Mouse (Mus musculus): ENCODE measurements at regions not wholly inside any gene's neighbourhood (a gene's known extent, or its start where the extent isn't known, plus 50 kb on each side); places are given as distances from the start of the nearest gene placed in this dataset.

GRCm38 (mm10) chr3:50761766-50762165 is 318.4 kb upstream of the Slc7a11 start:
- TF ChIP-seq CTCF (IDR thresholded peaks at IDR 0.05; ENCODE audit: low read depth): no peak
- TF ChIP-seq EP300 (IDR thresholded peaks at IDR 0.05; ENCODE audit: low read depth): no peak
- no peak for ATAC-seq
- Histone ChIP-seq H3K4me1 (ENCODE audit: insufficient read depth) (no peaks in the 10 kb centered on the region), H3K36me3 (replicated peaks; ENCODE audit: insufficient read depth, low read length) (no peaks in the 10 kb centered on the region), H3K27ac (ENCODE audit: low read depth) (no peak overlapping the region), H3K9ac (replicated peaks) (no peak overlapping the region), H3K27me3 (ENCODE audit: insufficient read depth, low read length) (no peaks in the 10 kb centered on the region), H3K9me3 (ENCODE audit: low read length) (no peaks in the 10 kb centered on the region), H3K4me3 (ENCODE audit: low read depth, low read length) (no peak overlapping the region), H3K4me2 (ENCODE audit: low read depth, low read length) (no peak overlapping the region)
- no peak for DNase-seq
- 0% methylated on average over 1 of the region's 1 CpGs for WGBS (ENCODE audit: insufficient replicate concordance)

- no peaks in the 10 kb centered on the region for H3K27me3 ChIP-seq (ENCODE audit: insufficient read depth, low read length)
Measured at GRCm38 (mm10) chr3:50758106-50758505, 314.7 kb upstream of the Slc7a11 start.

GRCm38 (mm10) chr3:50737173-50737572 is 293.8 kb upstream of the Slc7a11 start:
- TF ChIP-seq CTCF (IDR thresholded peaks at IDR 0.05; ENCODE audit: low read depth): no peak
- TF ChIP-seq EP300 (IDR thresholded peaks at IDR 0.05; ENCODE audit: low read depth): no peak
- no peak overlapping the region for H3K9ac ChIP-seq (replicated peaks)
- H3K27ac ChIP-seq (ENCODE audit: low read depth): no peak overlapping the region
- 36% methylated on average over 1 of the region's 1 CpGs for WGBS (ENCODE audit: insufficient replicate concordance)
- no peak overlapping the region for H3K4me3 ChIP-seq (ENCODE audit: low read depth, low read length)
- DNase-seq (no peak), ATAC-seq (no peak)
- no peaks in the 10 kb centered on the region for H3K27me3 ChIP-seq (ENCODE audit: insufficient read depth, low read length)
- H3K4me1 ChIP-seq (ENCODE audit: insufficient read depth): no peaks in the 10 kb centered on the region
- H3K9me3 ChIP-seq (ENCODE audit: low read length): no peaks in the 10 kb centered on the region
- H3K36me3 ChIP-seq (replicated peaks; ENCODE audit: insufficient read depth, low read length): no peaks in the 10 kb centered on the region
- no peak overlapping the region for H3K4me2 ChIP-seq (ENCODE audit: low read depth, low read length)

More at GRCm38 (mm10) chr3:50758106-50758505, 314.7 kb upstream of the Slc7a11 start:
- ATAC-seq: no peak
- no peak for TF ChIP-seq CTCF (IDR thresholded peaks at IDR 0.05; ENCODE audit: low read depth)
- Histone ChIP-seq H3K36me3 (replicated peaks; ENCODE audit: insufficient read depth, low read length) (no peaks in the 10 kb centered on the region), H3K27ac (ENCODE audit: low read depth) (no peak overlapping the region), H3K4me1 (ENCODE audit: insufficient read depth) (no peaks in the 10 kb centered on the region), H3K4me3 (ENCODE audit: low read depth, low read length) (no peak overlapping the region), H3K4me2 (ENCODE audit: low read depth, low read length) (no peak overlapping the region), H3K9ac (replicated peaks) (no peak overlapping the region), H3K9me3 (ENCODE audit: low read length) (no peaks in the 10 kb centered on the region)
- DNase-seq: no peak
- WGBS (ENCODE audit: insufficient replicate concordance): 58% methylated on average over 1 of the region's 1 CpGs

GRCm38 (mm10) chr3:50719035-50719434 is 275.6 kb upstream of the Slc7a11 start:
- Histone ChIP-seq H3K27me3 (ENCODE audit: insufficient read depth, low read length) (no peaks in the 10 kb centered on the region), H3K4me3 (ENCODE audit: low read depth, low read length) (no peak overlapping the region), H3K9ac (replicated peaks) (no peak overlapping the region), H3K9me3 (ENCODE audit: low read length) (no peaks in the 10 kb centered on the region), H3K36me3 (replicated peaks; ENCODE audit: insufficient read depth, low read length) (no peaks in the 10 kb centered on the region), H3K27ac (ENCODE audit: low read depth) (no peak overlapping the region), H3K4me1 (ENCODE audit: insufficient read depth) (no peaks in the 10 kb centered on the region), H3K4me2 (ENCODE audit: low read depth, low read length) (no peak overlapping the region)
- DNase-seq (no peak), ATAC-seq (no peak)
- WGBS (ENCODE audit: insufficient replicate concordance): 64% methylated on average over 5 of the region's 5 CpGs
- TF ChIP-seq EP300 (IDR thresholded peaks at IDR 0.05; ENCODE audit: low read depth) (no peak), CTCF (IDR thresholded peaks at IDR 0.05; ENCODE audit: low read depth) (no peak)

- WGBS (ENCODE audit: insufficient replicate concordance): 66% methylated on average over 6 of the region's 6 CpGs
- ATAC-seq: no peak
- TF ChIP-seq CTCF (IDR thresholded peaks at IDR 0.05; ENCODE audit: low read depth) (no peak), EP300 (IDR thresholded peaks at IDR 0.05; ENCODE audit: low read depth) (no peak)
Measured at GRCm38 (mm10) chr3:50713463-50713862, 270.0 kb upstream of the Slc7a11 start.

GRCm38 (mm10) chr3:50709415-50709989 is 266.1 kb upstream of the Slc7a11 start:
- Histone ChIP-seq H3K4me2 (ENCODE audit: low read depth, low read length) (no peak overlapping the region), H3K27me3 (ENCODE audit: insufficient read depth, low read length) (no peaks in the 10 kb centered on the region), H3K27ac (ENCODE audit: low read depth) (no peak overlapping the region), H3K36me3 (replicated peaks; ENCODE audit: insufficient read depth, low read length) (no peaks in the 10 kb centered on the region), H3K4me1 (ENCODE audit: insufficient read depth) (no peaks in the 10 kb centered on the region), H3K9me3 (ENCODE audit: low read length) (no peaks in the 10 kb centered on the region), H3K4me3 (ENCODE audit: low read depth, low read length) (no peak overlapping the region), H3K9ac (replicated peaks) (no peak overlapping the region)
- ATAC-seq (no peak), DNase-seq (no peak)
- no peak for TF ChIP-seq EP300 (IDR thresholded peaks at IDR 0.05; ENCODE audit: low read depth)
- no peak for TF ChIP-seq CTCF (IDR thresholded peaks at IDR 0.05; ENCODE audit: low read depth)
- 57% methylated on average over 12 of the region's 12 CpGs for WGBS (ENCODE audit: insufficient replicate concordance)

More at GRCm38 (mm10) chr3:50713463-50713862, 270.0 kb upstream of the Slc7a11 start:
- Histone ChIP-seq H3K9ac (replicated peaks) (no peak overlapping the region), H3K4me1 (ENCODE audit: insufficient read depth) (no peaks in the 10 kb centered on the region), H3K4me3 (ENCODE audit: low read depth, low read length) (no peak overlapping the region), H3K27ac (ENCODE audit: low read depth) (no peak overlapping the region), H3K27me3 (ENCODE audit: insufficient read depth, low read length) (no peaks in the 10 kb centered on the region), H3K36me3 (replicated peaks; ENCODE audit: insufficient read depth, low read length) (no peaks in the 10 kb centered on the region), H3K4me2 (ENCODE audit: low read depth, low read length) (no peak overlapping the region), H3K9me3 (ENCODE audit: low read length) (no peaks in the 10 kb centered on the region)
- DNase-seq: no peak

- H3K4me1 ChIP-seq (ENCODE audit: insufficient read depth): no peaks in the 10 kb centered on the region
- no peaks in the 10 kb centered on the region for H3K36me3 ChIP-seq (replicated peaks; ENCODE audit: insufficient read depth, low read length)
- TF ChIP-seq EP300 (IDR thresholded peaks at IDR 0.05; ENCODE audit: low read depth) (no peak), CTCF (IDR thresholded peaks at IDR 0.05; ENCODE audit: low read depth) (no peak)
- H3K27me3 ChIP-seq (ENCODE audit: insufficient read depth, low read length): no peaks in the 10 kb centered on the region
- ATAC-seq: no peak
- H3K4me3 ChIP-seq (ENCODE audit: low read depth, low read length): no peak overlapping the region
- no peak for DNase-seq
- no peak overlapping the region for H3K4me2 ChIP-seq (ENCODE audit: low read depth, low read length)
- H3K9ac ChIP-seq (replicated peaks): no peak overlapping the region
- no peak overlapping the region for H3K27ac ChIP-seq (ENCODE audit: low read depth)
- peaks cover 3% of the 10 kb centered on the region; the same call in 1 of the 2 replicates for H3K9me3 ChIP-seq (ENCODE audit: low read length)
- 31% methylated on average over 2 of the region's 2 CpGs for WGBS (ENCODE audit: insufficient replicate concordance)
Measured at GRCm38 (mm10) chr3:50706707-50707106, 263.3 kb upstream of the Slc7a11 start.
